Mouse (Mus musculus) WW6 (cell line): ENCODE measurements around the gene Cmtm4.
A peak's percentile ranks its signal among the peaks of the same experiment; 100 is the strongest.

Source experiments
- DNase-seq: peaks from one replicate; pipeline ENCODE4 v3.0.0-alpha.2; 2013; ENCODE audit warnings: low read depth, low spot score

Gene Cmtm4

GRCm38 (mm10) chr8:104374864-104375846 lies 20.5 kb downstream of the Cmtm4 start:
- DNase-seq, result no peak

GRCm38 (mm10) chr8:104374269-104374668 lies 21.3 kb downstream of the Cmtm4 start:
- no peak for DNase-seq

GRCm38 (mm10) chr8:104373779-104374178 lies 21.8 kb downstream of the Cmtm4 start:
- DNase-seq, result no peak

- no peak for DNase-seq
Measured at GRCm38 (mm10) chr8:104371121-104371520, 24.5 kb downstream of the Cmtm4 start.

- no peak for DNase-seq
Measured at GRCm38 (mm10) chr8:104370071-104370470, 25.5 kb downstream of the Cmtm4 start.

GRCm38 (mm10) chr8:104369591-104369990 lies 26.0 kb downstream of the Cmtm4 start:
- DNase-seq, result no peak

GRCm38 (mm10) chr8:104367398-104367797 lies 28.2 kb downstream of the Cmtm4 start:
- DNase-seq, result no peak

- DNase-seq, result no peak
Measured at GRCm38 (mm10) chr8:104365695-104366094, 29.9 kb downstream of the Cmtm4 start.

- DNase-seq, result no peak
Measured at GRCm38 (mm10) chr8:104359778-104360456, 35.7 kb downstream of the Cmtm4 start.

- DNase-seq, result no peak
Measured at GRCm38 (mm10) chr8:104358637-104359036, 37.0 kb downstream of the Cmtm4 start.

GRCm38 (mm10) chr8:104354504-104354903 lies 41.1 kb downstream of the Cmtm4 start:
- no peak for DNase-seq

GRCm38 (mm10) chr8:104353186-104353585 lies 42.4 kb downstream of the Cmtm4 start:
- DNase-seq, result no peak

GRCm38 (mm10) chr8:104350047-104350446 lies 45.6 kb downstream of the Cmtm4 start:
- no peak for DNase-seq

GRCm38 (mm10) chr8:104348971-104349370 lies 46.6 kb downstream of the Cmtm4 start:
- no peak for DNase-seq

- DNase-seq, result no peak
Measured at GRCm38 (mm10) chr8:104346706-104347105, 48.9 kb downstream of the Cmtm4 start.

- DNase-seq, result no peak
Measured at GRCm38 (mm10) chr8:104344622-104345021, 51.0 kb downstream of the Cmtm4 start.

GRCm38 (mm10) chr8:104343957-104344356 lies 51.6 kb downstream of the Cmtm4 start:
- DNase-seq, result peak; percentile 71

- DNase-seq, result no peak
Measured at GRCm38 (mm10) chr8:104342426-104342825, 53.2 kb downstream of the Cmtm4 start.

GRCm38 (mm10) chr8:104341678-104342077 lies 53.9 kb downstream of the Cmtm4 start:
- DNase-seq, result no peak

GRCm38 (mm10) chr8:104341106-104341561 lies 54.5 kb downstream of the Cmtm4 start:
- peak; percentile 58 for DNase-seq

GRCm38 (mm10) chr8:104340233-104341105 lies 55.1 kb downstream of the Cmtm4 start:
- DNase-seq, result peak; percentile 54

GRCm38 (mm10) chr8:104339983-104340232 lies 55.7 kb downstream of the Cmtm4 start:
- DNase-seq, result no peak
